Mouse (Mus musculus) myocyte (in vitro differentiated cells): ENCODE measurements around the gene Etnk2. TPM values are rescaled to one million over a fixed set of nuclear protein-coding genes. Genes with fewer than 3 reads are reported as not detected.

Source experiments
- H3K27me3 ChIP-seq: one replicate; pipeline ENCODE4 v1.6.1; 2011; ENCODE audit not compliant: control insufficient read depth, insufficient read depth, insufficient read length
- H3K36me3 ChIP-seq: one replicate; pipeline ENCODE4 v1.6.1; 2011; ENCODE audit not compliant: control insufficient read depth, insufficient read depth
- H3K4me2 ChIP-seq: one replicate; pipeline ENCODE4 v1.6.1; 2011; ENCODE audit warnings: low read depth, control low read depth
- H3K4me3 ChIP-seq: one replicate; pipeline ENCODE4 v1.5.1; 2011; ENCODE audit warnings: mild to moderate bottlenecking, control low read depth, moderate library complexity
- H3K79me2 ChIP-seq: one replicate; pipeline ENCODE4 v1.6.1; 2011; ENCODE audit not compliant: control insufficient read depth, insufficient read depth
- H3ac ChIP-seq: one replicate; pipeline ENCODE4 v1.6.1; 2011; ENCODE audit not compliant: control insufficient read depth, insufficient read length
- CEBPB ChIP-seq: IDR thresholded peaks from 2 replicates; pipeline ENCODE4 v1.6.1; 2011; ENCODE audit warnings: mild to moderate bottlenecking, moderate library complexity; ENCODE audit not compliant: poor library complexity, insufficient read depth, severe bottlenecking
- E2F4 ChIP-seq: IDR thresholded peaks from one replicate; pipeline ENCODE4 v1.6.1; 2011; ENCODE audit warnings: mild to moderate bottlenecking, control low read depth, moderate library complexity; ENCODE audit not compliant: insufficient read depth
- MAX ChIP-seq: IDR thresholded peaks from one replicate; pipeline ENCODE4 v1.6.1; 2011; ENCODE audit warnings: low read depth, mild to moderate bottlenecking, control low read depth
- MYOD1 ChIP-seq, 3 experiments: IDR thresholded peaks; one replicate each; pipeline ENCODE4 v1.6.1; 2011; ENCODE audit warnings: control low read depth in 2 of 3, low read depth in 2 of 3, mild to moderate bottlenecking in 2 of 3, moderate library complexity in 1 of 3; ENCODE audit not compliant: insufficient read length in 2 of 3, control insufficient read depth in 1 of 3
- MYOG ChIP-seq, 3 experiments: IDR thresholded peaks; one replicate each; pipeline ENCODE4 v1.6.1; 2011; ENCODE audit warnings: control low read depth in 2 of 3, low read depth in 2 of 3, mild to moderate bottlenecking in 2 of 3; ENCODE audit not compliant: insufficient read length in 2 of 3, control insufficient read depth in 1 of 3, insufficient read depth in 1 of 3
- POLR2A ChIP-seq: IDR thresholded peaks from one replicate; pipeline ENCODE4 v1.6.1; 2011; ENCODE audit warnings: low read depth, mild to moderate bottlenecking, control low read depth, moderate library complexity; ENCODE audit not compliant: insufficient read length
- POLR2AphosphoS2 ChIP-seq: IDR thresholded peaks from one replicate; pipeline ENCODE4 v1.6.1; 2011; ENCODE audit warnings: low read depth, control low read depth; ENCODE audit not compliant: insufficient read length
- REST ChIP-seq: IDR thresholded peaks from one replicate; pipeline ENCODE4 v1.6.1; 2011; ENCODE audit warnings: mild to moderate bottlenecking, control low read depth, moderate library complexity; ENCODE audit not compliant: insufficient read depth, insufficient read length
- SRF ChIP-seq: IDR thresholded peaks from one replicate; pipeline ENCODE4 v1.6.1; 2011; ENCODE audit warnings: low read depth; ENCODE audit not compliant: control insufficient read depth, insufficient read length
- TCF12 ChIP-seq: IDR thresholded peaks from one replicate; pipeline ENCODE4 v1.6.1; 2011; ENCODE audit warnings: mild to moderate bottlenecking, control low read depth; ENCODE audit not compliant: poor library complexity, insufficient read depth, severe bottlenecking
- TCF3 ChIP-seq: IDR thresholded peaks from one replicate; pipeline ENCODE4 v1.6.1; 2011; ENCODE audit warnings: low read depth, control low read depth; ENCODE audit not compliant: insufficient read length
- USF1 ChIP-seq: IDR thresholded peaks from one replicate; pipeline ENCODE4 v1.6.1; 2011; ENCODE audit warnings: low read depth, mild to moderate bottlenecking, control low read depth, moderate library complexity
- polyA plus RNA-seq: library from polyadenylated mRNA; unstranded; fragments of >200 nt; fragmentation: generic; extraction: Trizol; gene quantifications from one replicate; pipeline ENCODE4 v1.2.1, GENCODE M21; 2012; ENCODE audit warnings: missing spikeins

Etnk2 gene
- polyA plus RNA-seq, 1 experiment, result 0.73 TPM

- no peak within 1 kb of the TSS for H3ac ChIP-seq
- H3K79me2 ChIP-seq, result no peaks in the 10 kb centered on the region
- no peak for TF ChIP-seq MAX
- TF ChIP-seq MYOG (IDR thresholded peaks at IDR 0.05; ENCODE audit: control insufficient read depth in 1 of 3, insufficient read depth in 1 of 3, insufficient read length in 2 of 3, low read depth in 2 of 3), result no peak
- no peak for TF ChIP-seq E2F4
- no peak for TF ChIP-seq POLR2AphosphoS2
- TF ChIP-seq SRF, result no peak
- no peak for TF ChIP-seq USF1
- no peak for TF ChIP-seq POLR2A
- no peak for TF ChIP-seq TCF3
- TF ChIP-seq CEBPB, result no peak
- no peak for TF ChIP-seq REST
- TF ChIP-seq TCF12, result no peak
- no peak for TF ChIP-seq MYOD1 (IDR thresholded peaks at IDR 0.05; ENCODE audit: control insufficient read depth in 1 of 3, insufficient read length in 2 of 3, low read depth in 2 of 3)
- no peak within 1 kb of the TSS for H3K4me2 ChIP-seq
- H3K36me3 ChIP-seq, result no peaks in the 10 kb centered on the region
- H3K4me3 ChIP-seq, result no peak within 1 kb of the TSS
- no peaks in the 10 kb centered on the region for H3K27me3 ChIP-seq
Measured at GRCm38 (mm10) chr1:133321267-133321925, 42.0 kb upstream of the Etnk2 start, which contains the start of gene Kiss1. Kiss1 (plus strand) TSS chr1:133321875.

- H3K27me3 ChIP-seq, result peaks cover 5% of the 10 kb centered on the region
- H3K4me2 ChIP-seq, result no peak overlapping the region
- no peaks in the 10 kb centered on the region for H3K36me3 ChIP-seq
- peak in 1 of 3 experiments; percentile 44 for TF ChIP-seq MYOD1 (IDR thresholded peaks at IDR 0.05; ENCODE audit: control insufficient read depth in 1 of 3, insufficient read length in 2 of 3, low read depth in 2 of 3)
- no peak for TF ChIP-seq POLR2A
- H3ac ChIP-seq, result no peak overlapping the region
- H3K4me3 ChIP-seq, result no peak overlapping the region
- H3K79me2 ChIP-seq, result no peaks in the 10 kb centered on the region
Measured at GRCm38 (mm10) chr1:133323333-133323732, 40.0 kb upstream of the Etnk2 start.

- no peak overlapping the region for H3K4me2 ChIP-seq
- H3ac ChIP-seq, result no peak overlapping the region
- H3K79me2 ChIP-seq, result no peaks in the 10 kb centered on the region
- no peak overlapping the region for H3K4me3 ChIP-seq
- H3K27me3 ChIP-seq, result peaks cover 27% of the 10 kb centered on the region
- TF ChIP-seq MYOG (IDR thresholded peaks at IDR 0.05; ENCODE audit: control insufficient read depth in 1 of 3, insufficient read depth in 1 of 3, insufficient read length in 2 of 3, low read depth in 2 of 3) (no peak), POLR2AphosphoS2 (no peak), E2F4 (no peak), MYOD1 (IDR thresholded peaks at IDR 0.05; ENCODE audit: control insufficient read depth in 1 of 3, insufficient read length in 2 of 3, low read depth in 2 of 3) (no peak), TCF3 (no peak), USF1 (no peak), POLR2A (no peak), TCF12 (no peak), SRF (no peak), MAX (no peak), REST (no peak), CEBPB (no peak)
- H3K36me3 ChIP-seq, result no peaks in the 10 kb centered on the region
Measured at GRCm38 (mm10) chr1:133325951-133326350, 37.4 kb upstream of the Etnk2 start.

- Histone ChIP-seq H3ac (no peak overlapping the region), H3K4me2 (no peak overlapping the region), H3K36me3 (no peaks in the 10 kb centered on the region), H3K79me2 (no peaks in the 10 kb centered on the region), H3K4me3 (no peak overlapping the region), H3K27me3 (peaks cover 34% of the 10 kb centered on the region)
- no peak for TF ChIP-seq POLR2A
- TF ChIP-seq POLR2AphosphoS2, result no peak
- no peak for TF ChIP-seq MAX
- TF ChIP-seq USF1, result no peak
- TF ChIP-seq CEBPB, result no peak
- TF ChIP-seq MYOD1 (IDR thresholded peaks at IDR 0.05; ENCODE audit: control insufficient read depth in 1 of 3, insufficient read length in 2 of 3, low read depth in 2 of 3), result no peak
- TF ChIP-seq REST, result no peak
- no peak for TF ChIP-seq SRF
- TF ChIP-seq E2F4, result no peak
- no peak for TF ChIP-seq TCF12
- no peak for TF ChIP-seq MYOG (IDR thresholded peaks at IDR 0.05; ENCODE audit: control insufficient read depth in 1 of 3, insufficient read depth in 1 of 3, insufficient read length in 2 of 3, low read depth in 2 of 3)
- no peak for TF ChIP-seq TCF3
Measured at GRCm38 (mm10) chr1:133327094-133327493, 36.3 kb upstream of the Etnk2 start.

GRCm38 (mm10) chr1:133328299-133328795, 35.0 kb upstream of the Etnk2 start:
- Histone ChIP-seq H3K4me3 (no peak overlapping the region), H3K27me3 (peaks cover 34% of the 10 kb centered on the region), H3ac (no peak overlapping the region), H3K36me3 (no peaks in the 10 kb centered on the region), H3K4me2 (no peak overlapping the region), H3K79me2 (no peaks in the 10 kb centered on the region)
- no peak for TF ChIP-seq TCF12
- TF ChIP-seq USF1, result no peak
- no peak for TF ChIP-seq MAX
